Comparison of ENCODE assay signal across 34 mouse cellular contexts in the genomic region with DNA sequence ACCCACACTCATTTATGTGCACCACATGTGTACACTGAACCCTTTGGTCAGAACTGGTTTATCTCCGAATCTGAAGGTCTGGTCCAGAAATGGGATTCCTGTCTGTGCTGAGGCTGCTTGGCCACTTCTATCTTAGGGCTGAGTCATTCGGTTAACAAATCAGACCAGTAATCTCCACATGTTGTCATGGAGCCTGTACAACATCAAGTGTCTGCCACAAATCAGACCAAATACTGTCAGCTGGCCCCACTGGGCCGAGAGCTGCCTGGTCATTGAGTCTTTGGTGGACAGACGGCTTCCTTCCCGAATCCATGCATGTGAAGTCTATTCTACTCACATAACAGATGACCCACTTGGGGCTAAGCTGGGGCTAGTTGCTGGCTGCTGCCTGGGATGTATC. TPM values are rescaled to one million over a fixed set of nuclear protein-coding genes. Genes with fewer than 3 reads are reported as not detected.
DNase-seq lines count a peak whose midpoint lies in the region; ATAC-seq and TF ChIP-seq lines count a peak whose summit lies in the region.
"Had no signal": no experiment of that assay in that cellular context is flagged by ENCODE, and none has a peak within 500 bp of the region (broad histone marks: within the 10 kb centered on the region; RNA-seq: fewer than 3 reads in every experiment).

No protein-coding gene starts in this region.

- peaks cover 17% of the 10 kb centered on the region for H3K27me3 ChIP-seq in C2C12 (ENCODE audit: control insufficient read depth, insufficient read depth, insufficient read length)
- H3K27me3 ChIP-seq in hindbrain, postnatal 0 days (ENCODE audit: insufficient read depth, low read length), result no peaks in the 10 kb centered on the region
- no peaks in the 10 kb centered on the region for H3K27me3 ChIP-seq in forebrain, embryonic 11.5 days (ENCODE audit: control insufficient read depth, insufficient read depth, low read length)
- H3K27me3 ChIP-seq: forebrain, embryonic 12.5 days had no signal

- no peaks in the 10 kb centered on the region for H3K9me3 ChIP-seq in hindbrain, postnatal 0 days (ENCODE audit: low read length)
- no peaks in the 10 kb centered on the region for H3K9me3 ChIP-seq in forebrain, embryonic 11.5 days (ENCODE audit: control insufficient read depth, low read length)
- H3K9me3 ChIP-seq: embryonic facial prominence, embryonic 10.5 days; embryonic facial prominence, embryonic 15.5 days; forebrain, embryonic 12.5 days; heart, embryonic 10.5 days; hindbrain, embryonic 12.5 days; limb, embryonic 10.5 days; limb, embryonic 15.5 days; liver, embryonic 13.5 days had no signal

- H3K4me2 ChIP-seq in hindbrain, postnatal 0 days (ENCODE audit: low read depth, low read length), result no peak overlapping the region
- H3K4me2 ChIP-seq in forebrain, embryonic 11.5 days (ENCODE audit: low read depth, low read length, severe bottlenecking), result no peak overlapping the region
- H3K4me2 ChIP-seq: embryonic facial prominence, embryonic 15.5 days; forebrain, embryonic 12.5 days; hindbrain, embryonic 12.5 days; limb, embryonic 15.5 days; liver, embryonic 13.5 days; midbrain, embryonic 11.5 days had no signal

- H3ac ChIP-seq in C2C12 (ENCODE audit: control insufficient read depth, insufficient read length, low read depth), result no peak overlapping the region

- H3K79me2 ChIP-seq in C2C12 (ENCODE audit: control insufficient read depth, insufficient read depth), result no peaks in the 10 kb centered on the region

- H3K4me1 ChIP-seq in hindbrain, postnatal 0 days (ENCODE audit: insufficient read depth, low read length), result no peaks in the 10 kb centered on the region
- H3K4me1 ChIP-seq in forebrain, embryonic 11.5 days (replicated peaks; ENCODE audit: control insufficient read depth, insufficient read depth, low read length), result no peaks in the 10 kb centered on the region
- H3K4me1 ChIP-seq: forebrain, embryonic 12.5 days; liver, embryonic 13.5 days had no signal

- no peak overlapping the region for H3K4me3 ChIP-seq in C2C12 (ENCODE audit: insufficient read depth, poor library complexity, severe bottlenecking)
- H3K4me3 ChIP-seq in hindbrain, postnatal 0 days (ENCODE audit: low read length), result no peak overlapping the region
- no peak overlapping the region for H3K4me3 ChIP-seq in forebrain, embryonic 11.5 days (ENCODE audit: low read depth, low read length)
- H3K4me3 ChIP-seq: embryonic facial prominence, embryonic 10.5 days; embryonic facial prominence, embryonic 15.5 days; forebrain, embryonic 12.5 days; heart, embryonic 10.5 days; hindbrain, embryonic 12.5 days; limb, embryonic 10.5 days; limb, embryonic 15.5 days; liver, embryonic 13.5 days had no signal

- TF ChIP-seq CTCF in C2C12 (IDR thresholded peaks at IDR 0.05; ENCODE audit: control insufficient read depth, insufficient read depth, insufficient read length), result no peak
- no peak for TF ChIP-seq CTCF in hindbrain, postnatal 0 days (IDR thresholded peaks at IDR 0.05; ENCODE audit: low read depth)

- no peak for ATAC-seq in hindbrain, postnatal 0 days
- no peak for ATAC-seq in forebrain, embryonic 11.5 days (replicated peaks; ENCODE audit: low FRiP score)
- ATAC-seq: activated CD4-positive, CD25-positive, alpha-beta regulatory T cell, adult 4 months; forebrain, postnatal 0 days; intestine, postnatal 0 days; midbrain, embryonic 16.5 days had no signal

- no peaks in the 10 kb centered on the region for H3K79me3 ChIP-seq in C2C12 (ENCODE audit: low read depth)

- no peak overlapping the region for H3K27ac ChIP-seq in hindbrain, postnatal 0 days
- no peak overlapping the region for H3K27ac ChIP-seq in forebrain, embryonic 11.5 days (ENCODE audit: low read depth, low read length)
- H3K27ac ChIP-seq: embryonic facial prominence, embryonic 10.5 days; embryonic facial prominence, embryonic 15.5 days; forebrain, embryonic 12.5 days; heart, embryonic 10.5 days; hindbrain, embryonic 12.5 days; limb, embryonic 10.5 days; limb, embryonic 15.5 days; liver, embryonic 13.5 days; stomach, postnatal 0 days had no signal

- intact Hi-C loops in left cerebral cortex, postnatal 10 days (cut with DNase I), result no loop called here

- H3K9ac ChIP-seq in hindbrain, postnatal 0 days (replicated peaks; ENCODE audit: low read length), result no peak overlapping the region
- no peak overlapping the region for H3K9ac ChIP-seq in forebrain, embryonic 11.5 days (ENCODE audit: low read length)
- H3K9ac ChIP-seq: embryonic facial prominence, embryonic 15.5 days; forebrain, embryonic 12.5 days; forebrain, postnatal 0 days; hindbrain, embryonic 12.5 days; limb, embryonic 15.5 days; liver, embryonic 13.5 days had no signal

- H3K36me3 ChIP-seq in C2C12 (ENCODE audit: control insufficient read depth, insufficient read depth), result no peaks in the 10 kb centered on the region
- no peaks in the 10 kb centered on the region for H3K36me3 ChIP-seq in hindbrain, postnatal 0 days (ENCODE audit: insufficient read depth, low read length)
- H3K36me3 ChIP-seq in forebrain, embryonic 11.5 days (ENCODE audit: control insufficient read depth, insufficient read depth, low read length), result no peaks in the 10 kb centered on the region
- H3K36me3 ChIP-seq: embryonic facial prominence, embryonic 10.5 days; embryonic facial prominence, embryonic 15.5 days; forebrain, embryonic 12.5 days; heart, embryonic 10.5 days; hindbrain, embryonic 12.5 days; limb, embryonic 10.5 days; limb, embryonic 15.5 days; liver, embryonic 13.5 days had no signal

- 75% methylated on average over 5 of the region's 5 CpGs for WGBS in hindbrain, postnatal 0 days
- WGBS in forebrain, embryonic 11.5 days, result 91% methylated on average over 5 of the region's 5 CpGs

- DNase-seq in NIH3T3 (ENCODE audit: low read depth), result peak; percentile 83
- DNase-seq in adrenal gland, postnatal 14 days, result peak; percentile 51
- DNase-seq in mesoderm, embryonic 11.5 days (ENCODE audit: low read depth, low spot score), result peak; percentile 34
- no peak for DNase-seq in hindbrain, postnatal 0 days (ENCODE audit: low spot score)
- DNase-seq in left cerebral cortex, postnatal 10 days (ENCODE audit: extremely low spot score in 1 of 2, low spot score in 2 of 2), result no peak
- DNase-seq in forebrain, embryonic 11.5 days (ENCODE audit: low spot score), result no peak
- DNase-seq: cerebellum, adult 18-20 months; cerebellum, postnatal 10 days; forebrain, postnatal 0 days; heart, postnatal 36 days; kidney, adult 9 months; kidney, postnatal 10 days; layer of hippocampus, postnatal 36 days; liver, embryonic 13.5 days; lung, adult 2 months; right cerebral cortex, adult 18-20 months; right cerebral cortex, postnatal 4 days; thymus, adult 18-20 months; thymus, postnatal 25 days had no signal

TF ChIP-seq in C2C12, 6 proteins besides CTCF, POLR2A, EP300 and RAD21:
- TF ChIP-seq MYOG (IDR thresholded peaks at IDR 0.05; ENCODE audit: control insufficient read depth, extremely low read depth, insufficient read length) (no peak), USF1 (IDR thresholded peaks at IDR 0.05; ENCODE audit: low read depth) (no peak), MYOD1 (IDR thresholded peaks at IDR 0.05; ENCODE audit: control insufficient read depth, insufficient read length, low read depth) (peak; percentile 9), MAX (IDR thresholded peaks at IDR 0.05) (no peak), CEBPB (IDR thresholded peaks at IDR 0.05; ENCODE audit: low read depth) (no peak), FOSL1 (IDR thresholded peaks at IDR 0.05; ENCODE audit: insufficient read depth, low read length, poor library complexity, severe bottlenecking) (no peak)

RNA-seq across cellular contexts. Expression of gene Glis1, which starts 58.6 kb away (rescaled TPM):
- 0.40 TPM for polyA plus RNA-seq in C2C12 (2012; fragmentation: generic; extraction: Trizol)
- 0.30 and 1.2 TPM in 2 replicates for total RNA-seq in adrenal gland, postnatal 14 days (2021)
- total RNA-seq in hindbrain, postnatal 0 days (2014; rRNA removed), result 2.8 and 11.9 TPM in 2 replicates
- 2.1 and 4.1 TPM in 2 replicates for polyA plus RNA-seq in hindbrain, postnatal 0 days (2015; fragmentation: Nextera tagmentation; extraction: Ambion mirVana)
- total RNA-seq in left cerebral cortex, postnatal 10 days (2021), result 1 to 10 TPM; 1.4 to 2.3 TPM
- 3.6 and 5.5 TPM in 2 replicates for polyA plus RNA-seq in forebrain, embryonic 11.5 days (2014; fragmentation: Nextera tagmentation; extraction: Ambion mirVana)
- total RNA-seq: common myeloid progenitor, adult 5-6 weeks; neutrophil, adult 5-6 weeks had no signal
- polyA plus RNA-seq: activated CD4-positive, CD25-positive, alpha-beta regulatory T cell, adult 4 months had no signal

Comparison
In these comparisons a context has a peak if more than half of its experiments do, and no peak if none do; other contexts are left out.
1. DNase-seq: peak in NIH3T3 (single experiment), adrenal gland, postnatal 14 days (single experiment) and mesoderm, embryonic 11.5 days (single experiment); none in hindbrain, postnatal 0 days (single experiment), left cerebral cortex, postnatal 10 days (0 of 2) and forebrain, embryonic 11.5 days (single experiment).